Mouse (Mus musculus) layer of hippocampus, postnatal 14 days (tissue): Measurements from ENCODE around the gene Tmod1. TPM values are rescaled to one million over a fixed set of nuclear protein-coding genes. Genes with fewer than 3 reads are reported as not detected.

Source experiments
- DNase-seq, 2 experiments: peaks; one replicate each; pipeline ENCODE4 v3.0.0; 2021 to 2022; ENCODE audit warnings: low spot score in 2 of 2, mixed read lengths in 1 of 2
- total RNA-seq, 2 experiments: library from RNA; stranded (reverse); gene quantifications; 2 replicates each; pipeline ENCODE4 v1.2.3; 2021

Gene Tmod1
- total RNA-seq, 2 experiments from 2014 or later = 11.9 to 13.5 TPM

DNA sequence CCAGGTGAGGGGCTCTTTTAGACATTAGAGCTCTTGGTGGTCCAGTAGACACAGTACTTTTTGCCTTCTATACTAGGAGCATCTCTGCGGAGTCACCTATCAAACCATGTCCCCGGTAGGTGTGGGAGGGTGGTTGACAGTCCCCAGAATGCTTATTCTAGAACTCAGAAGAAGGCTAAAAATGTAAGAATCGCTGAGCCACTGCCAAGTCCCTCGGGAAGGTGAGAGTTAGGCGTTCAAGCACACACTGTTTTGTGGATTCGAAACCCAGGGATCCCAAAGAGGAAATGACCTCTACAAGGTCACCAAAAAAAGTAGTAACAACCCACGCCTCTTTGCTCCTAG is 48.7 kb downstream of the Tmod1 start:
- no peak for DNase-seq

DNA sequence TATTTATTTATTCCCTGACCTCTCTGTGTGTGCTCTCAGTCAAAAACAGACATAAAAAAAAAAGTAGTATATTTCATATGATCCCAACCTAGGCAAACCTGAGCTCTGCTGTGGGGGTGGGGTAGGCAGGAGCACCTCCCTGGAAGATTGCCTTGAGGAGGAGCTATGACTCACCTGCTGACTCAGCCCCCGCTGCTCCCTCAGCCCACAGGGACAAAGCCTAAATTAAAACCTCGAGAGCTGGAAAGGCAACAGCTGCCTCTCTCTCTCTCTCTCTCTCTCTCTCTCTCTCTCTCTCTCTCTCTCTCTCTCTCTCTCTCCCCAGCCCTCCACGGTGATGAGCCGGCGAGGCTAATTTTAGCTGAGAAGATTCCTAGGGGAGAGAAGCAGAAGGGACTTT is 49.1 kb downstream of the Tmod1 start:
- DNase-seq = peak in 1 of 2 experiments; percentile 17

DNA sequence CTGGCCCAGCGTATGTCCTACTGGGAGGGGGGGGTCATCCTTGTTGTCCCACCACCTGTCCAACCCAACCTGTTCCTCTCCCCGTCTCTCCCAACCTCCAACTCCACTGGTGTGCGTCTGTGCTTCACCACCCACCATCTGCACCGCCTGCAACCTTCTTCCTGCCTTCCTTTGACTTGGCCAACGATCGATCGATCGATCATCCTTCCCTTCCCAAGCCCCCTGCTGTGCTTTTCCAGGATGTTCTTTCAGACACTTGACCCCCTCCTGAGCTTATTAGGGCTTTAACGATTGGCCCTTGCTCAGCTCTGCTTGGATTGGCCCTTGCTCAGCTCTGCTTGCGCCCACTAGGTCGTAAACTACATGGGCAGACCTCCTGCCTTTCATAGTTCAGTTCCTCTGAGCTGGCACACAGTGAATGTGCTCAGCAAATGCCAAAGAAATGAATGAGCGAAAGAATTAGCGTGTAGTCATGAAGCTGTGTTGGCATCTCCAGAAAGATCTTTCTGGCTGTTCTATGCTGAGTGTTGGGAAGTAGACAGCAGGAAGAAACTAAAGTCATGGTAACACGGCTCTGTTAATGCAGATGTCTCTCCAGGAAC is 50.9 kb downstream of the Tmod1 start:
- peak in 1 of 2 experiments; percentile 42 for DNase-seq

- no peak for DNase-seq
Observed at GRCm38 (mm10) chr4:46092429-46093076, 53.8 kb downstream of the Tmod1 start.

GRCm38 (mm10) chr4:46094916-46095825 is 56.4 kb downstream of the Tmod1 start:
- no peak for DNase-seq

GRCm38 (mm10) chr4:46095826-46096159 is 57.1 kb downstream of the Tmod1 start:
- DNase-seq = no peak

DNA sequence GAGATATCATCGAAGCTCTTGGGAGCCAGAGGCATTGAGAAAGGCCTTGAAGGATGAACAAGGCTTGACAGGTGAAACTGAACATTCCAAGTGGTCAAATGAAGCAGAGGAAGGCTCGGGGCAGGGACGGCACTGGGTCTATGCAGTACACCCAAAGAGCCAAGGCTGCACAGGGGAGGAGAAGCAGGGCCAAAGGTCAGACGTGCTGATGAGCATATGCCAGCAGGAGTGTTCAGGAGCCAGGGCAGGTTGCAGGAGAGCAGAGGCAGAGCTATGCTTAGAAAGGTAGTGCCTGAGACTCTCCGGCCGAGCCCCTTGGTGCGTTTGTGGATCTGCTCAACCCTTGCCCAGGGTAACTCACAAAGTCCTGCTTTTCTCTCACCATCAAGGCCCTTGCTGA is 57.8 kb downstream of the Tmod1 start:
- DNase-seq = no peak

DNA sequence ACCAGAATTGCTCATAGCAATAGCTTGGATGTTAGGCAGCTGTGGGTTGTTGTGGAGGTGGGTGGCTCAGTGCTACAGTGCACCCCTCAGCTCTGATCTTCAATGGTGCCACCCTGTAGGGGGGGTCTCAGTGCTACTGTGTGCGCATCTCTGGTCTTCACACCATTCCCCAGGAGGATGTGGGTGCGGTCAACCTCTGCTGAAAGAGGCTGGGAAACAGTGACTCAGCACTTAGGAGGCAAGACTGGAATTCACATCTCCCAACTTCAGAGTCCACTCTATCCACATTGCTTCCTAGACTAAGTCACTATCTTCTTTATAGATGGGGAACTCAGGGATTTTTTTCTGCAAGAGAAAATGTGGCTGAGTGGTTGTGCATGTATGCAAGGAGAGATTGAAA is 58.9 kb downstream of the Tmod1 start:
- no peak for DNase-seq

DNA sequence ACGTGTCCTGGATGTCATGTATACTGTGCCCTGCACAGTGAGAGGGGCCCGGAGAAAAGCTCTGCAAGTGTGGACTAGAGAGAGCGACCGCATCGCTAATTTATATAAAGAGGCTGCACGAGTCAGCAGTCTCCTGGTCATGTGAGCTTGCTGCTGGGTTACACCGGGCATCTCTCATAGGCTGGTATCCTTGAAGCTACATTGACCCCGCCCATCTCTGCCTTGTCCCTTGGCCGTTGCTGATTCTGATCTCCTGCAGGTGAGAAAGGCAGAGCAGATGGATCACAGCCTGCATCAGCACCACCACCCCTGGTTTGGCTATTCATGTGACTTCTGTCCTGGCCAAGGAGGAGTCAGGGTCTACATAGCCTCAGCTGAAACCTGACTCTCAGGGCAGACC is 60.4 kb downstream of the Tmod1 start:
- DNase-seq = no peak

DNA sequence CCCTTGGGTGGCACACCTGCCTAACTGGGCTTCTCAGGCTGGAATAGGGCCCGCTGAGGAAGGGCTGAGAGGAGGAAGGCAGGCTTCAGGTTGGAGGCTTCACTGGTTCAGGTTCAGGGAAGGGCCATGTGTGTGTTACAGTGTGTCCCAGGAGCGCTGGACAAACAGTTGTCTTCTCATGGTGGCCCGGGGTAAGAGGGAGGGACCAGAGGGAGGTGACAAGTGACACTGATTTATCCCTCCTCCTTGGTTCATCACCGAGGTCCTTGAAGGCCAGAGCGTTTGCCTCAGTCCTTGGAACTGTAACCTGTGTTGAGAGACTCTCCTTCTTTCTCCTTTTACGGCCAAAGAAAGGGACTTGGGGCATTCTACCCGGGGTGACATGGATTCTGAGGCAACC is 61.8 kb downstream of the Tmod1 start:
- DNase-seq = no peak

DNA sequence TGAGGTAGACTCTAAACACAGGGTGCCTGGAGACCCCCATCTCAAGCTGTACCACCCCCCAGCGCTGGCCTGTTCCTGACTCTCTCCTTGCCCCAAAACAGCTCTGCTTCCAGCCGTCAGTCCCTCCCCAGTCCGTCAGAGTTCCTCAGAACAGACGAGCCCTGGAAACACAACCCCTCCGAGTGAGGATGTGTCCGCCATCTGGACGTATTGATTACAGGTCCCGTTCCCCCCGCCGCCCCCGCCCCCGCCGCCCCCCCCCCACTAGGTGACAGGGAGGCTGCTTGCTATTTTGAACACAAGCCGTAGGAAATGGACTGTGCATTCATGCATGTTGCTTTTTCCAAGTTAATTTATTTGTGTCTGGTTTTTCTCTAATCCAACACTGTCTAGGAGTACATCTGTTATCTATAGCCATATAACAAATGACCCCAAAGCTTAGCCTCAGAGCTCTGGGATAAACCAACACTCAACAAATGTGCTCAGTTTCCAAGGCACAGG is 62.5 kb downstream of the Tmod1 start:
- no peak for DNase-seq

DNA sequence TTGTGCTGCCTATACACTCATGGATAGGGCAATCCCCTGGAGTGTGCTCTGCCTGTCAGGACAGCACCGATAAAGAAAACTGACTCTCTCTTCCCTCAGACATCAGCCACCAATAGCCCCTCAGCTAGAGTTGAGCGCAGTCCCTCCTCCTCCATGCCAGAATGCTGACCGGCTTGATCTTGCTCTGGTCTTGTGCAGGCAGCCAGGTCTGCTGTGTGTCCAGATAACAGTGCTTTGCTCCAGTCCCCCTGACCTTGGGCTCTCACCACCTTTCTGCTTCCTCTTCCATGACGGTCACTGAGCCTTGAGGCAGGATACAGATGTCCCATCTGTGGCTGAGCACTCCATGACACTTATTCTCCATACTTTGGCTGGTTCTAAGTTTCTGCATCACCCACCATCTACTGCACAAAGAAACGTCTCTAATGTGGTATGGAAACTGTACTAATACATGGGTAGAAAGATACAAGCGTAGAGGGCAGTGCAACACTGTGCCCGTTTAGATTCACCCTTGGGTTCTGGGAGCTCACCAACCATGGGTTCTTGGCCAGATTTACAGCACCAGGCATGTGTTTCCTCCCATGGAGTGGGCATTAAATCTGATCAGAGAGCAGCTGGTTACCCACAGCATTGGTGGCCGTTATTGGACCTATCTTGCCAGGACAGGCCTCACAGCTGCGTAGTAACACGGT is 63.5 kb downstream of the Tmod1 start:
- DNase-seq = no peak

- no peak for DNase-seq
Observed at GRCm38 (mm10) chr4:46110084-46110483, 71.3 kb downstream of the Tmod1 start.

GRCm38 (mm10) chr4:46111361-46111760 is 72.6 kb downstream of the Tmod1 start:
- no peak for DNase-seq

DNA sequence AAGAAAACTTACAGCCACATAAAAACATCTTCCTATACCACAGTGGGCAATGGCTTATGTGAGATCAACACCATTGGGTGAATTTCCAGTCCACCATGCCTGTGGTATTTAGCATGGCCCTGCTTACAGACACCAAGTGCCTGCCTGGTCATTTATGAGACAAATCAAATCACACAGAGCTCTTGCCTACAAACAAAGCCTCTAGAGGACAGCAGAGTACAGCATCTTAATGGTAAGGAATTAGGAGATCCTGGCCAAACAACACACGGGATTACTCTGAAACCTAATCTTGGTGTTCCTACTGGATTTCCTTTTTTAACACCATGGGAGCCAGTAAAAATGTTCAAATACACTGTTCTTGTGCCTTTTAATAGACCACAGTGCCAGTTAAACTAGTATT is 76.6 kb downstream of the Tmod1 start:
- no peak for DNase-seq

- no peak for DNase-seq
Observed at GRCm38 (mm10) chr4:46116544-46117175, 77.9 kb downstream of the Tmod1 start.

- no peak for DNase-seq
Observed at GRCm38 (mm10) chr4:46117536-46117935, 78.8 kb downstream of the Tmod1 start.

- no peak for DNase-seq
Observed at GRCm38 (mm10) chr4:46119514-46120094, 80.9 kb downstream of the Tmod1 start.

- no peak for DNase-seq
Observed at GRCm38 (mm10) chr4:46120767-46121166, 82.0 kb downstream of the Tmod1 start.

DNA sequence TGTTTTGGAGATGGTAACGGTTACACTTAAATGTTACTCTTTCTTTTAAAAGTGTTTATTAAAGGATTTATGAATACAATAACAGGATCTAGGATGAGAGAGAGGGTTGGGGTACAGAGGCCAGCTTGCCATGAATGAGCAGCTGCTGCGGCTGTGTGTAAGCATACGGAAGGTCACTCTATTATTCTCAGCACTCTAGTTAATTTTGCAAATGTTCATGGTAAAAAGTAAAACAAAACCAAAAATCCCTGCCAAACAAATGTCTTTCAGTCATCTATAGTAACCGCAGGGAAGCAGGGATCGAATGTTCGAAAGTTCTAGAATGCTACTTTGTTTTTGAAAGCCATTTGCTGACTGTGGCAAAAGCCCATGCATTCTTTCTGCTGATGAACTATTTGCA is 84.6 kb downstream of the Tmod1 start:
- no peak for DNase-seq

DNA sequence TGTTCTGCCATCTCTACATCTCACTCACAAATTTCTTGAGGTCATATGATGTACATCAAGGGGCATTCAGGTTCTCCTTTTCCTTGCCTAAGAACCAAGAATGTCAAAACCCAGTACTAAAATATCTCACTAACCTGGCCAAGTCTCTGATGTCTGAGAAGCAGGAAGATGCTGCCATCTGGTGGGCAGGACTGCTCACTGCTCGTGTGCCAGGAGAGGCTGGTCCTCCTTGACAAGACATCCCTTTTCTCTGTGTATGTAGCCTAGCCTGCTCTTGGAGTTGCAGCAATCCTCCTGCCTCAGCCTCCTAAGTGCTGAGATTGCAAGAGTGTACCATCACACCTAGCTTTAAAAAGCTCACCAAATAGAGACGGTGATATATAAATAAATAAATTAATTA is 87.8 kb downstream of the Tmod1 start:
- peak; percentile 68 to 82 for DNase-seq
